Mouse (Mus musculus) urinary bladder, postnatal 14 days (tissue): ENCODE measurements at regions not wholly inside any gene's neighbourhood (a gene's known extent, or its start where the extent isn't known, plus 50 kb on each side); places are given as distances from the start of the nearest gene placed in this dataset.
A peak's percentile ranks its signal among the peaks of the same experiment; 100 is the strongest.

Experiments
- DNase-seq: peaks from one replicate; pipeline ENCODE4 v3.0.0; 2021; ENCODE audit warnings: low spot score

DNA sequence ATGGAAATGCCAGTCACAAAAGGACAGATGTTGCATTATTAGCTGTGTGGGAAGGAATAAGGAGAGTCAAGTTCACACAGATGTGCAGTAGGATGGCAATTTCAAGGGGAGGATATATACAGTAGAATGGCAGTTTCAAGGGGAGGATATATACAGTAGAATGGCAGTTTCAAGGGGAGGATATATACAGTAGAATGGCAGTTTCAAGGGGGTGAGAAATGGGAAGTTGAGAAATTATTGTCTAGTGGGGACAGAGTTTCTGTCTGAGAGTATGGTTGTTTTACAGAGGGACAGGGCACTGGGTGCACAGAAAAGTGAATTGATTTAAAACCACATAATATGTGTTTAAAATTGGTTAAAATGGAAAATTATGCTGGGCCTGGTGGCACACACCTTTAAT is 54.8 kb upstream of the Scel start:
- DNase-seq = no peak

GRCm38 (mm10) chr14:103456106-103456505 is 57.0 kb upstream of the Scel start:
- no peak for DNase-seq

DNA sequence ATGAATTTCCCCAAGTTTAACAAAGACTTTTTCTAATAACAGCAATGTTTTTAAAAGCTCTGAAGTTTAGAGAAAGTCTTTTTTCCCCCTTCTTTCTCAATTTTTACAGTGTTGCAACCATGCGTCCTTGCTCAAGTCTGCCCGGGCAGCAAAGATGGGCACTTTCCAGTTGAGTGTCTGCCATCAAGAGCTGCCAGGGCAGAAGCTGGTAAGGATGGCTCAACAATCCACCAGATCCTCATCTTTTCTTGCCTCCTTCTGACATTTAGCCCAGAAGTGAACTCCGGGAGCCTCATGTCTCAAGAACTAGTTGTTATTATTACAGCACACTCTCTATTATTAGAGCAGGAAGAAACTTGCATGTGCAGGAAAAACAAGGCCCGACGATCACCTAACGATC is 62.4 kb upstream of the Scel start:
- no peak for DNase-seq

GRCm38 (mm10) chr14:103449447-103449846 is 63.7 kb upstream of the Scel start:
- DNase-seq = no peak

DNA sequence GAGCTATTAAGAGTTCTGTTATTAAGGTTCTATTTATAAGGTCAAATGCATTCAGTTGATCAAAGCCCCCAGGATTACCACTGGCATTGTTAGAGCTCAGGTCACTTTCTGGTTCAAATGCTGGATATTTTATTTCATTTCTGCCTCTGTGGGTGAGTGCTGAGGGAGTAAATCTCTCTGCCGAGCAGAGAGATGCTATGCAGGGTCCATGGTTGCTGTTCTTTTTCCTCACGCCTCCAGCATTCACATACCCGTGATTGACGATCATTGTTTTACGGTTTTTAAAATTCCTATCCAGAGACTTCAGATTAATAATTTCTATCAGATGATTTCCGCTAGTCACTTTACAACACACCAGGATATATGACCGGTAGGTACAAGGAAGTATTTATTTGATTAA is 64.1 kb upstream of the Scel start:
- no peak for DNase-seq

DNA sequence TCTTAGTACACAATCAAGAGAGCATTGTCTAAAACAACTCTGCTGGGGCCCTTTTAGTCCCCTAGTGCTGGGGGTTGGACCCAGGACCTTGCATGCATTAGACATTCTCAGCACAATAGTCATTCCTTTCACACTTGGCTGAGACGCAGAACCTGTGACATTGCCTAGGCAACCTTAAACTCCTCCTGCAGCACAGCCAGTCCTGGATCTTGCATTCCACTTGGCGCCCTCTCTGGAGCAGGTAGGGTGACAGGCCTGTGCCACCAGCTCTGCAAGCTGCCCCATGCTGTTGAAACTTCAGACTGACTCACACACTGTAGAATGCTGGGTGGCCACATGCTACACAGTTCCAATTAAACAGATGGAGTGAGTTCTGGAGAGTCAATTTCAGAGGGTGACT is 66.5 kb upstream of the Scel start:
- peak; percentile 52 for DNase-seq

DNA sequence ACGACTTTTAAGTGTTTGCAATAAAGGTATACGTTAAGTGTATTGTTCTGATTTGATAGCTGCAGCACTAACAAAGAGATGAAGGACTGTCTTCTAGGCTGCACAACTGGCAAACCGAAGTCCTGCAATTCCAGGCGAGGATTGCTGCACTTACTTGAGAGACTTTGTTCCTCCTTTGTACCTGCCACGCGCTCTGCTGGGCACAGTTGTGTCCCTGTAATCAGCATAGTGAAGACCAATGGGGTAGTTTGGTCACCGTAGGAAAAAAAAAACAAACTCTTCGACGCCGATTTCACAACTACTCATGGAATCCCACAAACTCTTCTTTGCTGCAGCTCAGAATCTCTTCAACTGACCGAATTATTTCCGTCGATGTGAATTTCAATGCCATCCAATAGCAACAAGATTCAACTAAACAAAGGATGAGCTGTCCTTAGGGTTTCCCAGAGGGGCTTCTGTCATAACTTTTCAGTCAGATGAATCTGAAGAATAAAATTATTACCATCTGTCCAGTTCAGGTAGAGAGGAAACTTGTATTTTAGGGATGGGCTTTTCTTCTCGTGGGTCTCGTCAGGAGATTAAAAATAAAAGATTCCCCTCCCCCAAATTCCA is 71.6 kb upstream of the Scel start:
- DNase-seq = no peak

GRCm38 (mm10) chr14:103440243-103440642 is 72.9 kb upstream of the Scel start:
- DNase-seq = no peak

DNA sequence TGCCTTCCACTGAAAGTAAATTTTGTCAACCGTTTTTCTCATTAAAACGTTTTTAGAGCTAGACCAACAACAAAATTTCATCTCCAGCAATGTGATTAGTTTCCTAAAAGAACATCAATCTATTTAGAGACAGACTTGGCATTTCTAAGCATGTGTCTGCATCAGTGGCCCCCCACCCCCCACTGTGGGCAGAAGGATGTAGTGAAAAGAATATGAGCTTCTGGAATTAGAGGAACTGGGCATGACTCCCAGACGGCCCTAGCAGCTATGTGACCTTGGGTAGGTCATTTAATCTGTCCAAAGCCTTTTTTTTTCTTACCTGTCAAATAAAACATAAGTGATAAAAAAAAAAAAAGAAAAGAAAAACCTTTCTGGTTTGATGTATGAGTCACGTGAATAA is 78.9 kb upstream of the Scel start:
- DNase-seq = no peak

- no peak for DNase-seq
Observed at GRCm38 (mm10) chr14:103433106-103433505, 80.0 kb upstream of the Scel start.

DNA sequence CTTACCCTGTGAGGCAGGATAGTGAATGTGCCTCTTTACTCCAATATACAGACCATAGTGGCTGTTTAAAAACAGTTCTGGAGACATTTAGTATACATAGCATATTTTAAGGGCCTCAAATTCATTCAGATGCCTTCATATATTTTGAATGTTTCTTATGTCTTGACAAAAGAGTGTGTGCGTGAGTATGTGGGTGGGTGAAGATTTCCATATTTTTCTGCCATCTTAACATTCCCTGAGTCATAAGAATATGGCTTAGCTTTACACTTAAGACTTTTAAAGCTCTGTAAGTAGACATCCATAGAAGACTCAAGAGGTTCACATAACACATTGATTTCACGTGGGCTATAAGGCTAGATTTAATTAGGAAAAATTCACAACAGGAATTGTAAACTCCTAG is 81.3 kb upstream of the Mycbp2 start:
- DNase-seq = no peak

GRCm38 (mm10) chr14:103421305-103421822 is 74.8 kb upstream of the Mycbp2 start:
- no peak for DNase-seq

- no peak for DNase-seq
Observed at GRCm38 (mm10) chr14:103417110-103418061, 70.8 kb upstream of the Mycbp2 start.

GRCm38 (mm10) chr14:103404611-103405010 is 58.0 kb upstream of the Mycbp2 start:
- no peak for DNase-seq

DNA sequence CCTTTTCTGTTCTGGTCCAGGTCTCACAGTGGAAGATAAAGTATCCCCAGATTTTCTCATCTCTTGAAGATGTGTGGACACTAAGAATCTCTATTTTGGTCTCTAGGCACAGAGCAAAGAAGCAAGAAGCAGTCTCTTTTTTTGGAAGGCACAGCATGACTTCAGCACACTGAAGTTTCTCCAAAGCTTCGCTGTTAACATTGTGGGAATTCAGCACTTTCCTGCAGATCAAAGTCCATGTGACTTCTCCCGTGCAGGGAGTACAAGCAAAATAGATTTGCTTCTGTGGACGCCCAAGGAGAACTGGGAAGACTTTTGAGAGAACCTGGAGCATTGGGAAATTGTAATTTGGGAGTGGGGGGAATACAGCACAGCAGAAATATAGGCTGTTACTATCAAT is 56.4 kb upstream of the Mycbp2 start:
- no peak for DNase-seq

- DNase-seq = no peak
Observed at GRCm38 (mm10) chr14:103401983-103402382, 55.4 kb upstream of the Mycbp2 start.

DNA sequence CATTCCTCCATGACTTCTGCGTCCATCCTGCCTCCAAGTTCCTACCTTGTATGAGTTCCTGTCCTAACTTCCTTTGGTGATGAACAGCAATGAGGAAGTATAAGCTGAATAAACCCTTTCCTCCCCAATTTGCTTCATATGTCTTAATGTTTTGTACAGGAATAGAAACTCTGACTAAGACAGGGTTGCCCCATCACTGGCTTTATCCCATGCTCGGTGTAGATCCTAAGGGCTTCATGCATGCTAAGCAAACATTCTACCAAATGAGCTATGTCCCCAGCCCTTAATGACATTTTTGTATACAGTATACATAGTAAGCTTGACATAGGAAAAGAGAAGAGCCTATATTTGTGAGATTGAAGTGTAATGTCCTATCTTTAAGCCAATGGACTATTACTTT is 54.7 kb upstream of the Mycbp2 start:
- DNase-seq = no peak

DNA sequence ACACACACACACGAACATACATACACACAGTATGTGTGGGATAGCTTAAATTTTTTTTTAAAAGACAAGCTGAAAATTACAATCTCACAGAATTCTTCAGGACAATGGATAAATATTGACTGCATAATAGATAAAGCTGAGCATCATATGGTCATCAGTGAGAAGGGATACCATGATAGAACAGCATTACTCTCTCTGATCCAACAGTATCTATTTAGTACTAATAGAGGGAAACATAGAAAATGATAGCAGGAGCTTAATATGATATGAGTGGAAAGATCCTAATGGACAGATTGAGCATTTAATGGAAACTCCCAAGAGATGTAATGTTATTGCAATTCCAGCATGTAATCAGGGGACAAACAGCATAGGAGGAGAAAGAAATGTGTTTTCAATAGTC is 51.8 kb upstream of the Mycbp2 start:
- no peak for DNase-seq
